Mouse (Mus musculus): Measurements from ENCODE around the gene Kcnj9. TPM values are rescaled to one million over a fixed set of nuclear protein-coding genes. Genes with fewer than 3 reads are reported as not detected.

Kcnj9 gene
- polyA plus RNA-seq, 1 experiment: not detected

DNA sequence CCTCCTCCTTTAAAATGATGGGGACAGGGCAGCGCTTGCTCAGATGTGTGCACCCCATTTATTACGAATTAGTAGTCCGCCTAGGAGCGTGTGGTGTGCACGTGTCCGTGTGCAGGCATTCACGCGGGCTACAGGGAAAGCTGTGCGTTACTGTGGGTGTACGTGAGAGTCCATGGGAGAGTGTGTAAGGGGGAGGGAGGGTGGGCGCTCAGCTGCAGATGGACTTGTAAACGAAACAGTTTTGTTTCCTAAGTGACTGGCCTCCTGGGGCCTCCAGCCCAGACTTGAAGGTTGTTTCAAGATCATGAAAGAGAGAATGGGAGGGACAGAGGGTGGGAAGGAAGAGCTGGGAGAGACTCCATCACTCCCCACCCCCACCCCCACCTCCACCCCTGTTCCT lies 27.9 kb downstream of the Kcnj9 start:
- H3K27me3 ChIP-seq (ENCODE audit: control insufficient read depth, insufficient read depth, low read length): no peaks in the 10 kb centered on the region
- no peak overlapping the region for H3K27ac ChIP-seq (ENCODE audit: insufficient read depth, low read depth, low read length)
- no peak overlapping the region for H3K4me3 ChIP-seq (ENCODE audit: low read depth, low read length)
- 69% methylated on average over 12 of the region's 12 CpGs for WGBS
- no peaks in the 10 kb centered on the region for H3K4me1 ChIP-seq (ENCODE audit: control insufficient read depth, insufficient read depth, insufficient read length, low read length)
- H3K36me3 ChIP-seq (ENCODE audit: control insufficient read depth, insufficient read depth, low read length): no peaks in the 10 kb centered on the region
- TF ChIP-seq CTCF (IDR thresholded peaks at IDR 0.05; ENCODE audit: extremely low read depth, insufficient read length, insufficient replicate concordance, low read depth, low read length): no peak
- TF ChIP-seq POLR2A (IDR thresholded peaks at IDR 0.05; ENCODE audit: low read depth, low read length): no peak

DNA sequence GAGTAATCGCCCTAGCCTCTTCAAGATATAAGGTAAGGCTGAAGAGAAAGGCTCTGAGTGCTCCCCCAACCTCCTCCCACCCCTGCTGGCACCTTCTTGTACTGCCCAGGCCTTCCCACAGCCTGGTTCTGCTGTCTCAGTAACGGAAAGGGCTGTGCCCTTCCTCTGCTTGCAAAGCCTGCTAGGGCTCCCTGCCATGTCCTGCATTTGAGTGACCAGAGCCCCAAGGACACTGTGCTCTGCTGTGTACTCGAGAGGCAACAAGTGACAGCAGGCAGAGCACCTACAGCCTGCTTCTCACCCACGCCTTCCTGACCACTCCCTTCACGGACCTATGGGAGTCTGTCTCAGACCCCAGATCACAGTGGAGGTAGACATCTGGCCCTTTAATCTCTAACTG lies 28.9 kb downstream of the Kcnj9 start:
- no peaks in the 10 kb centered on the region for H3K36me3 ChIP-seq (ENCODE audit: control insufficient read depth, insufficient read depth, low read length)
- no peaks in the 10 kb centered on the region for H3K27me3 ChIP-seq (ENCODE audit: control insufficient read depth, insufficient read depth, low read length)
- TF ChIP-seq POLR2A (IDR thresholded peaks at IDR 0.05; ENCODE audit: low read depth, low read length): no peak
- TF ChIP-seq CTCF (IDR thresholded peaks at IDR 0.05; ENCODE audit: extremely low read depth, insufficient read length, insufficient replicate concordance, low read depth, low read length): no peak
- no peaks in the 10 kb centered on the region for H3K4me1 ChIP-seq (ENCODE audit: control insufficient read depth, insufficient read depth, insufficient read length, low read length)
- no peak overlapping the region for H3K27ac ChIP-seq (ENCODE audit: insufficient read depth, low read depth, low read length)
- no peak overlapping the region for H3K4me3 ChIP-seq (ENCODE audit: low read depth, low read length)
- WGBS: 57% methylated on average over 5 of the region's 5 CpGs

DNA sequence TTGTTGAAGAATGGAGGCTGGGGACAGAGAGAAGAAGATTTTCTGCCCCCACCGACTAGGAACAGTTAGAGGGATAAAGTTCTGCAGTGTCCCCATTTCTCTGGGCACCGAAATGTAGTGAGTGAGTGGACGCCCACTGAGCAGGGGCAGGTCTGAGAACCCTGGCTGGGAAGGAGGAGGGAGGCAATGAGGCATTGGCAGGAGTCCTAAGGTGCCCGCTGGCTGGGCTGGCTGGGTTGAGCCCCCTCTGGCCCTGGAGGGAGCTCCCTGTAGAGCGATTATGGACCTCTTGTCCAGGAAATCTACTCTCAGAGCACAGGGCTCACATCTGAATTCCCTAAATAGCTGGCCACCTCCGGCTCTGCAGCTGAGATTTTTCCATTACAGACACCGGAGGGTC lies 29.6 kb downstream of the Kcnj9 start:
- Histone ChIP-seq H3K27ac (ENCODE audit: insufficient read depth, low read depth, low read length) (no peak overlapping the region), H3K27me3 (ENCODE audit: control insufficient read depth, insufficient read depth, low read length) (no peaks in the 10 kb centered on the region), H3K36me3 (ENCODE audit: control insufficient read depth, insufficient read depth, low read length) (no peaks in the 10 kb centered on the region), H3K4me1 (ENCODE audit: control insufficient read depth, insufficient read depth, insufficient read length, low read length) (no peaks in the 10 kb centered on the region), H3K4me3 (ENCODE audit: low read depth, low read length) (no peak overlapping the region)
- TF ChIP-seq POLR2A (IDR thresholded peaks at IDR 0.05; ENCODE audit: low read depth, low read length): no peak
- no peak for TF ChIP-seq CTCF (IDR thresholded peaks at IDR 0.05; ENCODE audit: extremely low read depth, insufficient read length, insufficient replicate concordance, low read depth, low read length)
- WGBS: 80% methylated on average over 7 of the region's 7 CpGs

DNA sequence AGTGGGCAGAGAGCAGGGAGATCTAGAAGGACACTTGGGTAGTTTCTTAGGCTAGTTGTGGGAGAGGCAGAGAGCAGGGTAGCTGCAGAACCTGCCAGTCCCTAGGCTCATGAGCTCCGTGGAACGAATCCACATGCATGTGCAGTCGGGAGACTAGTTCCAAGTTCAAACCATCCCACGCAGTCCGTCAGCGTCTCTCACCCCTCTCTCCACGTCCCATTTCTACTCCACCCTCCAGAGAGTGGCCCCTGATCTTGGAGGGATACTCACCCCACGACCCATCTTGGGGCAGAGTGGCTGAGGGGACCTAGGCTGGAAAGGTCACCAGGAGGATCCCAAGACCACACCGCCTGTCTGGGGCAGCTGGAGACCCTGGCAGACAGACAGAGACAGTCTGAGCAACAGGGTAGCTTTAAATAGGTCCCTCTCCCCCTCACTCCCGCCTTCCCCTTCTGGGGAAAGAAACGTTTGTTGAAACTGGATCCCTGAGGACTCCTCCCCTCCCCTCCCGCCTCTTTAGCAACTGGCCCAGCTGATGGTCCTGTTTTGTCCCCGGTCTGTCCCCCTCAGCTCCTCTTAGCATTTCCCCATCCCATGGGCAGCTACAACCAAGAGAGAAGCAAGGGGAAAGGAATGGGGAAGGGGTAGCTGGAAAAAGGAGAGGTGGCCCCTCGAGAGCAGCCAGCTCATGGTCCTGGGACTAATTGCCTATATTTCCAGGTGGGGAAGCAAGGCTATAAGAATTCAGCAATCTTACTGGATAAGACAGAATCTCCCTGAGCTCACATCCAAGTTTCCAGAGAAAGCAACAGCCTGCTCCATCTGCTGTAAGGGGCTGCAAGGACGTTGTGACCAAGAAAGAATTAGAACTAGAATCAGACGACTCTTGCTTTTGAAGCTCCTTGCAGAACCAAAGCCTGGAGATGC lies 31.2 kb downstream of the Kcnj9 start, which contains the start of gene Atp1a2:
TSS of gene Atp1a2 (minus strand) at position 454 of the 927 bp plus-strand sequence.
- H3K4me1 ChIP-seq (ENCODE audit: control insufficient read depth, insufficient read depth, insufficient read length, low read length): no peaks in the 10 kb centered on the region
- TF ChIP-seq POLR2A (IDR thresholded peaks at IDR 0.05; ENCODE audit: low read depth, low read length) (no peak), CTCF (IDR thresholded peaks at IDR 0.05; ENCODE audit: extremely low read depth, insufficient read length, insufficient replicate concordance, low read depth, low read length) (no peak)
- H3K36me3 ChIP-seq (ENCODE audit: control insufficient read depth, insufficient read depth, low read length): no peaks in the 10 kb centered on the region
- WGBS: 26% methylated on average over 16 of the region's 16 CpGs
- H3K27ac ChIP-seq (ENCODE audit: insufficient read depth, low read depth, low read length): peak within 1 kb of the TSS; percentile 77
- H3K27me3 ChIP-seq (ENCODE audit: control insufficient read depth, insufficient read depth, low read length): no peaks in the 10 kb centered on the region
- H3K4me3 ChIP-seq (ENCODE audit: low read depth, low read length): peak within 1 kb of the TSS; percentile 55

DNA sequence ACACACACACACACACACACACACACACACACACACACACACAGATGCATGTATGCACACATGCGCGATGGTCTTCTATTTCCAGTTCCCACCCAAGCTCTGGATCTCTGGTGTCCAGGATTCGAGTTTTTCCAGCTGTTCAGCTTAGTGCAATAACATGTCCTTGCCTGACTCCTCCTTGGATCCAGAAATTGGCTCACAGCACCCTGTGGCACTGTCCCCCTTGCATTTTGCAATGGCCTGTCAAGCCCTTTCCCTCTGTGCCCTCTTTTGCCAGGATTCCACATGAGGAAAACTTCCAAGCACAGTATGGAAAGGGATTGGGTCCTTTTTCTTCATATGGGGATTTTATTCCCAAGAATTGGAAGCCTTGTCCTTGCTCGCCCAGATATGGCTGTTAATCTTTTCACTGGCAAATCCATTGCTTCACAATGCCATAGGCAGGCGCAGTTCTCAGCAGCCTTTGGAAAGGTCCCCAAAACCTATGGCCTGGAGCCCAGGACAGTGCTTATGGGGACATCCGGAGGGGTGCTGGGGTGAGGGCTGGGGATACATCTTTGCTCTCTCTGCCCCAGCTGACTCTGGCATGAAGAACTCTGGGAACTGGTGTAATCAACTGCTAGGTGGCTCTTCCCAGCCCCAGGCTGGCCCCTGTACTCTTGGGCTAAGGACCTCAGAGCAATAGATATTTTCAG lies 32.2 kb downstream of the Kcnj9 start:
- no peak for TF ChIP-seq CTCF (IDR thresholded peaks at IDR 0.05; ENCODE audit: extremely low read depth, insufficient read length, insufficient replicate concordance, low read depth, low read length)
- no peak for TF ChIP-seq POLR2A (IDR thresholded peaks at IDR 0.05; ENCODE audit: low read depth, low read length)
- peak overlapping the region; percentile 77 for H3K27ac ChIP-seq (ENCODE audit: insufficient read depth, low read depth, low read length)

DNA sequence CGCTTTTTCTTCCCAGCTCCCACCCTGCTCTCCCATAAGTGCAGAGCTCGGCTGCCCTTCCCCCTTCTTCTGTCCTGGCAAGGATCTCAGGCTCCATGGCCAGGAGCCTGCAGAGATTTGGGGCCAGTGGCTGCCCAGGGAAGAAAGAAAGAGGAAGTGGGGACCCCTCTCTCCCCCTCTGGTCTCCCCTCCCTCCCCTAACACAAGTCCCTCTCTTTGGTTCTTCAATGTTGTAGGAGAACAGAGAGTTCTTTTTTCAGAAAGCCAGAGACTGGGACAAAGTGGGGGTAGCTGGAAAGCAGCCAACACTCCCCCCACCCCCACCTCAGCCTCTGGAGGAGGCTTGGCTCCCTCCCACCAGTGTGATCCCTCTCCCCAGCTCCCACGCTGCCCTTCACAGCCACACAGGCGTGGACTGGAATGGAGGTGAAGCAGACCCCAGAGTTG lies 33.3 kb downstream of the Kcnj9 start:
- Histone ChIP-seq H3K27ac (ENCODE audit: insufficient read depth, low read depth, low read length) (no peak overlapping the region), H3K36me3 (ENCODE audit: control insufficient read depth, insufficient read depth, low read length) (no peaks in the 10 kb centered on the region), H3K27me3 (ENCODE audit: control insufficient read depth, insufficient read depth, low read length) (no peaks in the 10 kb centered on the region), H3K4me3 (ENCODE audit: low read depth, low read length) (peak overlapping the region; percentile 20; the same call in 1 of the 2 replicates), H3K4me1 (ENCODE audit: control insufficient read depth, insufficient read depth, insufficient read length, low read length) (no peaks in the 10 kb centered on the region)
- TF ChIP-seq POLR2A (IDR thresholded peaks at IDR 0.05; ENCODE audit: low read depth, low read length) (no peak), CTCF (IDR thresholded peaks at IDR 0.05; ENCODE audit: extremely low read depth, insufficient read length, insufficient replicate concordance, low read depth, low read length) (no peak)
- 67% methylated on average over 4 of the region's 4 CpGs for WGBS

More for the DNA sequence above, 32.2 kb downstream of the Kcnj9 start:
- WGBS: 76% methylated on average over 6 of the region's 6 CpGs
- no peaks in the 10 kb centered on the region for H3K4me1 ChIP-seq (ENCODE audit: control insufficient read depth, insufficient read depth, insufficient read length, low read length)
- H3K4me3 ChIP-seq (ENCODE audit: low read depth, low read length): peak overlapping the region; percentile 55
- no peaks in the 10 kb centered on the region for H3K27me3 ChIP-seq (ENCODE audit: control insufficient read depth, insufficient read depth, low read length)
- H3K36me3 ChIP-seq (ENCODE audit: control insufficient read depth, insufficient read depth, low read length): no peaks in the 10 kb centered on the region

DNA sequence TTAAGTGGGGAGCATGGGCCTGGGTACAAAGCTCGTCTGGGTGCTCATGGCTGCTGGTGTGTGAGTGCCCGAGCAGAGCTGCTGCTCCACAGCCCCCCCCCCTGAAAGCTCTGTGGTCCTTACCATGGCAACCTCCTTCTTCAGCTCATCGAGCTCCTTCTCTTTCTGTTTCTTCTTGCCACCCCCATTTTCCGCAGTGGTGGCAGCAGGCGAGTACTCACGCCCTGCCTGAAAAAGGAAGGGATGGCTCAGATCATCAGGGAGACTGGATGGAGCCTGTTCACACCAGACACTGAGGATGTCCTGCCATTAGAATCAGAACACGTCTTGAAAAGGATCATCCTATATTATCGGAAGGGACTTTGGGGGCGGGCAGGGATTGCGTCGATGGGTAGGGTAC lies 35.7 kb downstream of the Kcnj9 start:
- Histone ChIP-seq H3K4me1 (ENCODE audit: control insufficient read depth, insufficient read depth, insufficient read length, low read length) (no peaks in the 10 kb centered on the region), H3K4me3 (ENCODE audit: low read depth, low read length) (no peak overlapping the region), H3K27me3 (ENCODE audit: control insufficient read depth, insufficient read depth, low read length) (no peaks in the 10 kb centered on the region), H3K36me3 (ENCODE audit: control insufficient read depth, insufficient read depth, low read length) (no peaks in the 10 kb centered on the region), H3K27ac (ENCODE audit: insufficient read depth, low read depth, low read length) (no peak overlapping the region)
- WGBS: 89% methylated on average over 11 of the region's 11 CpGs
- TF ChIP-seq POLR2A (IDR thresholded peaks at IDR 0.05; ENCODE audit: low read depth, low read length): no peak
- no peak for TF ChIP-seq CTCF (IDR thresholded peaks at IDR 0.05; ENCODE audit: extremely low read depth, insufficient read length, insufficient replicate concordance, low read depth, low read length)
